Mouse (Mus musculus): ENCODE measurements around the gene Dnajc24.

Dnajc24 gene

DNA sequence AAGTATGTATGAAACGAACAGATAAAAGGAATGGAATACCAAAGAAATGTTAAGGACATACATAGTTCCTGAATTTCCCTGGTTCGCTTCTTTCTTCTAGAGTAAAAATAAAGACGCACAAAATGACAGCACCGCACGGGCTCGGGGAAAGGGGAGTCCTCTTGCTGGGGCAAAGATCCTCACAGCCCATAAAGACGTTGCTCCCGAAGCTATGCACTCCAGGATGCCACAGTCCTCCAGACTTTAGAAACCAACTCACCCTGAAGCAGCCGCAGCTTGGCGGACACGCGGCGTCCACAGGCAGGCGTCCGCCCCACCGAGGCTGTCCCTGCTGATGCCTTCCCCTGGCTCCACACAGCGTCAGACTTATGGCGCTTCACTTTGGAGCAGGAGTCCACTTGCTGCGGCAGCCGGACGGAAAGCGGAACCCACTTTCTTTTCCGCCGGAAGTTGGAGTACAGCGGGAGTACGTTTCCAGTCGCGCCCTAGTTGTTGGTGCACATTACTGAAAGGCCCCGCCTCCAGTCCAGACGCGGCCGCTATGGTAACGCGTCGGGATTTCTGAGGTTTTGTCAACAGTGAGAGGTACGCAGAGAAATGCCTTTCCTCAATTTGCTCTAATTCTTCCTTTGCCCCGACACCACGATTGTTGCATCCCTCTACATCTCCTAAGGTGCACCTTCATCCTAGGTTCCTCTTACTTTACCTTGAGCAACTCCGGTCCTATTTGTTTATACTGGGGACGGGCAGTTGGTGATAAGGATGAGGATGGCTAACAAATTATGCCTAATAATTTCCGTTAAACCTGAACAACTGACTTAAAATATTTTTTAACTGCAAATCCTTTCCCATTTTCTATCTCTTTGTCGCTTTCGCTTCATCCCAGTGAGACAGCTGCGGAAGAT lies at the start of gene Dnajc24:
Dnajc24 (minus strand) TSS at position 715 of the 905 bp plus-strand sequence.
- DNase-seq = peak; percentile 88 to 91

DNA sequence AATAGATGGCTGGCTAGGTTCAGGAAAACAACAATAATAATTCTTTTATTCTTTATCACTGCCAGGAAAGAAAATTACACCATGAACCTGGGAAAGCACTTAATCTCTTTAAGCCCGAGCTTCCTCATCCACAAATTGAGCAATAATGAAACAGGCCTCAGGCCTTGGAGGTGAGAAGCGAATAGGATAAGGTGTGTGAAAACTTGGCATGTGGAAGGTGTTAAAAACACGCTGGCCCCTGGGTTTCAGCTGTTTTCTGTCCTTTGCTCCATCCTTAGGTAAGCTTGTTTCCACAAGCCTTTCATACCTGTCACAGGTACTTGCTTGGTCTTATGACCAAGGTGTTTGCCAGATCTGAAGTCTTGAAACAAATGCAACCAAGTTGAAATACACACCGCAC lies 43.3 kb upstream of the Dnajc24 start:
- no peak for DNase-seq

DNA sequence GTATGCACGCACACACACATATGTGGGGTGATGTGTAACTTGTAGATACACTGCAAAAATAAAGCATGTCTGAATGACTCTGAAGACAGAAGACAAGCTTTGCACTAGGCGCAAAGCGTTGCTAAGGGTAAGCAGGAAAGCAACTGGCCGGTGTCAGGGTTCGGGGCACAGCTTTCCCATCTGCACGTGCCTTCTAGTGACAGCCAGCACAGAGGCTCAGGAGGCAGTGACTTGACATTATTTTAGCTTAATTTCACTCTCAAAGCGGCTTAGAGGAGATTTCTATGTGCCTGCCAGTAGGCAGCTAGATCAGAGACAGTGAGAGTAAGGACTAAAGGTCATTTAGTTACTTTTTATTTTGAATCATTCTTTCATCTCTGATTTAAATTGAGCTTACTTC lies 39.1 kb upstream of the Dnajc24 start:
- DNase-seq = no peak

DNA sequence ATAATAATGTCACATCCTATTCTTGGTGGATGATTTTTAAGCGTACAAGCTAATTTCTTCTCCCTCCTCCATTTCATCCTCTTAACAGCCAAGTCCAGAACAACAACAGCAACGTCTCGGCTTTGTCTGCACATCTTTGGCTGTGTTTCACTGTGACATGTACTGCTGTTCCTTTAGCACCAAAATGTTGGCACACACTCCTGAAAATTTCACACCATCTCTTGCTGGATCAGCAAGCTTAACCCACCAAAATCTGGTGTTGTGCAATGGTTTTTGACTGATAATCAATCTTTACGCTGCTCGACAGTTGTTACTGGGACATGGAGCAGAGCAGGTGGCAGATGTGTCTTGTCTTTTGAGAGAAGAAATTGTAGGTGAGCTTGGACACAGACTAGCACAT lies 38.6 kb upstream of the Dnajc24 start:
- no peak for DNase-seq

DNA sequence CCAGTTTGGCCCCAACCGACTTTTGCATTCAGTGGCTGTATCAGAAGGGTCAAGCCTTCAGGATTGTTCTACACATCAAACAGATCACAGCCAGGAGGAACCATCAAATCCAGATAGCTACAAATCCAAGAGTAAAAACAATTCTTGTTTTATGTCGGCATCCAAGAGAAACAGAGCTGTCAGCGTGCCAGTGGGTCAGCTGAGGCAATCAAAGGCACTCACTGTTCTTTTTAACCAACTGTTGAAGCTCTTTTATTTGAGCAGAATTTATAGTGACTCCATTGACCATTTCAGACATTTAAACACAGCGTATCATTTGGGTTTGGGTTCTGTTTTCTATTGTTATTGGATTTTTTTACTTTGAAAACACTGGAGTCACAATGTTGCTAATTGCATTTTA lies 34.9 kb upstream of the Dnajc24 start:
- peak in 1 of 2 experiments; percentile 2 for DNase-seq

DNA sequence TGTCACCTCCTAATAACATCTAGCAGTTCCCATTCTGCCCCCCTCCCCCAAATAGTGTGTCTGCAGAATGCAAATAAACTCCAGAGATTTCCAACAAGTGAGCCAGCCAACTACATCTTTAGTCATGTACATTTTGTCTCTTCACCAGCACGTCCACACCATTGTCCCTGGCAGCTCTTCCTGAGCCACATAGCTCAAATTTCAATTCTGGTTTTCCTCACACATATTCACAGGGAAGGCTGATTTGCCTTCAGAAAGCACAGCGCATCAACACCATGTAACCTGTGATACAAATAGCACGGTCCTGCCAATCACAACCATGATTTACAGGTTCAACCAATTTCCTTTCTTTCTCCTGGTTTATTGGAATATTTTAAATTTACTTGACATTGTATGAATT lies 21.5 kb upstream of the Dnajc24 start:
- DNase-seq = no peak

DNA sequence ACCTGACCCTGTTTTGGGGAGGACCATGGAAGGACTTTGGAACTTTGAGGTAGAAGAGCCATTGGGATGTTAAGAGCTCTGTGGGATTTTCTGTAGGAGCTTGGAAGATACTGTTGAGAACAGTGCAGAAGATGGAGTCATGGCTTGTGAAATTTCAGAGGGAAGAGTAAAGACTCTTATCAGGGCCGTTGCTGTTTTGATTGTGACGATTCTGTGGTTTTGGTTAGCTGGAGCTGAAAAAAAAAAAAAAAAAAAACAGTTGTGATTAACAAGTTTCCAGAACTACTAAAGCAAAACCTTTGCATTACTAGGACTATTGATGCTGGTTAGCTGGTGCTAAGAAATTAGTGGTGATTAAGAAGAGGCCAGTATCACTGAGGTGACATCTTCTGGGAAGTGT lies 5.1 kb upstream of the Dnajc24 start:
- DNase-seq = no peak

DNA sequence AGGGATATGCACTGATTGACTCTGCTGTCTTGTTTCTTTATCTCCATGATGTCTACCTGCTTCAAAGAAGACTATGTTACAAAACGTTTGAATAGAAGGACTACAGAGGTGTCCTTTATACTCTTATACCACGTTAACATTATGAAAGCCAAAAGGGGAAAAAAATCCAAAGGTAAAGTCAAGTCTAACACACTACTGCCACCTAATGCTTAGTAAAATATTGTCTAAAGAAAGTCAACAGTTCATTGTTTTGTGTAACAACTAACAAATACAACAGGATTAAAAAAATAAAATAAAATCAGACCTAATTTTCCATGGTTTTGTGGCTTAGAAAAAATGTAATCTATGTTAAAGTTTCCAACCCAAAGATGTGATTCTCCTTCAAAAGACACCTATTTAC lies 15.3 kb downstream of the Dnajc24 start:
- DNase-seq = no peak

DNA sequence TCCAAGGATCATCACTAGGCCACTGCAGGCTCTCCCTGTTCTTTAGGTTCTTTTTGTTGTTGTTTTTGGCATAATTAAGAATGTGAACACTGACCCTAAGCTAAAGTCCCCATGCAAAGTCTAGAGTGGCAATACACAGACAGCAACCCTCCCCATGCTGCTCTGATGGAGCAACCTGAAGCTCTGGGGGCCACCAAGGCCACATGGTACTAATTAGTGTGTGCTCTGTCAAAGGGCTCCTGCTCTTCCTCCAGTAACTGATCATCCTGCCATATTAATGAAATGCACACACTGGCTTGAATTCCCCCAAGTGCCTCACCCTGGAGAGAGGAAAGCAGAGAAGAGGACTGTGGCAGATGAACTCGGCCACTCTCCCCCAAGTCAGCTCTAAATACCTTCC lies 16.2 kb downstream of the Dnajc24 start:
- no peak for DNase-seq

DNA sequence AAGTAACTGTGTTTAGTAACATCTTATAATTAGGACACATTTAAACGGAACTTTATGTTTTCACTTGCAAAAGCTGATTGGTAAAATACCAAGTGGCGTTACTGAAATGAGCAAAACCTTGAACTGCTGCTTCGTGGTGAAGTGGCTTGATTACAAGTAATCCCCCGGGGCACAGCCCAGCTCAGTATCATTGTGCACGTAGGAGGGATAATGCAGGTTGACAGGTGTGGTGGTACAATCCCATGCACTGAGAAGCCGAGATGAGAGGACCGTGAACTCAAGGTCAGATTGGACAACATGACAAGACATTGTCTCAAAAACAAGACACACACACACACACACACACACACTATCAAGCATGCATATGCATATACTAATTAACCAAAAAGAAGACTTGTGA lies 18.1 kb downstream of the Dnajc24 start:
- DNase-seq = no peak

DNA sequence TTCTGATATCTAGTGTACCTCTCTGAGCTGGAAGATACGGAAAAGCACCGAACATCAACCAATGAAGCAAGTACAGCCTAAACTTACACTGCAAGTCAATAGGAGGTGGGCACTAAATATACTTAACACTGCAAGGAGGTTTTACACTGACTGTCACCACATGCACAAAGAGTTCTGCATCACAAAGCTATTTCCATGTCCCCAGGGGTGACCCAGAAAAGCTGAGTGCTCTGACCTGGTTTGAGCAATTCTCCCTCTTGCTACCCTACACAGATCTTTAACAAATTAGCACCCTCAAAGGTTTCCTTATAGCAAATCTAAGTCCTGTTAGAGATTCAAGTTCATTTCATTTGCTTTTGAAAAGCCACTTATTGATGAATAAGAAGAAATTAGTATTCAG lies 25.3 kb downstream of the Dnajc24 start:
- DNase-seq = no peak

DNA sequence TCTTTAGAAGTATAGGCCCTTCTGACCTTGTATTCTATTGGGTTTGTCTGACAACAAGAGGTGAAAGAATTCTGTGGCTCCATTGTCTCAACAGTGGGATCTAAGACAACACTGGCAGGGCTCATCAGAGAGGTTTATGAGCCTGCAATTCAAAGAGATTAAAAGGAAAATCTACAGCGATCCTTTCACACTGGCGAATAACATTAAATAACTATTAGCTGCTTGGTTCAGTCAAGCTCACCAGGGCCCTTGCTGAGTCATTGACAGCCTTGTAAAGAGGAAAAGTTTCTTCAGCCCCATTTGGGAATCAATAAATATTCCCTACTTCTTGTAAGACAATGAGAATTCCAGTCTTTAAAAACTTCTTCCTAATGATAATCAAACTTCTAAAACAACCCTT lies 29.4 kb downstream of the Dnajc24 start:
- no peak for DNase-seq

DNA sequence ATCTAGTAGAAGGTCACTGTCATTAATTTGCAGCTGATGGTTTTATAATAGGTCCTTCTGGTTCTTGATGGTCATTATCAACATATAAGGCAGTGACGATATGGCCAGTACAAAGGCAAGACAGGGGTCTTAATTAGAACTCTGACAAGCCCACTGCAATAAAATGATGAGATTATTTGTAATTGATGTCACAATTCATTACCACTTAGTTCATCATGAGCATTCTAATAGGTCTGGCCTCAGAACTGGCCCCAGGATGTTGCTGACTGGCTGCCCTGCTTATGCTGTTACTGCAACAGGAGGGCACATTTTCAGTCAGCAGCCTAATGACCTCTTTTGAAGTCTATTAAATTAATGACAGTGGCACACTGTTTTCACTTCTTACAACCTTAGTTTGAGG lies 39.9 kb downstream of the Dnajc24 start:
- DNase-seq = no peak

DNA sequence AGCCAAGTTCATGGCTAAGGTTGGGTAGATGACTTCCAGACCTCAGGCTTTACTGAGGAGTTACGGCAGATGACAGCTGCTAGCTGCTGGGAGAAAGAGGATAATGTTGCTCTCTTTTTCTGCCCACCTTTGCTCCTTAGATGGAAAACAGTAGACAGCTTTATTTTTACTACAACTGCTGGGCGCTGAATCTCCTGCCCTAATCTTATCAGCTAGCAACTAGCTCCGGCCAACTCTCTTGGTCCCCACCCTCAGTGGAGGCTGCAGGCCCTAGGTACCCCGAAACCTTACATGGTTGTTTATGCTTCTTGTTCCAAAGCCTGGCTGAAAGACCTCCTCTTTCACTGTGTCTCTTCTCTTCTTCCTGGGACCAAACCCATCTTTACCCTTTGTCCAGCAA lies 49.5 kb downstream of the Dnajc24 start:
- no peak for DNase-seq

DNA sequence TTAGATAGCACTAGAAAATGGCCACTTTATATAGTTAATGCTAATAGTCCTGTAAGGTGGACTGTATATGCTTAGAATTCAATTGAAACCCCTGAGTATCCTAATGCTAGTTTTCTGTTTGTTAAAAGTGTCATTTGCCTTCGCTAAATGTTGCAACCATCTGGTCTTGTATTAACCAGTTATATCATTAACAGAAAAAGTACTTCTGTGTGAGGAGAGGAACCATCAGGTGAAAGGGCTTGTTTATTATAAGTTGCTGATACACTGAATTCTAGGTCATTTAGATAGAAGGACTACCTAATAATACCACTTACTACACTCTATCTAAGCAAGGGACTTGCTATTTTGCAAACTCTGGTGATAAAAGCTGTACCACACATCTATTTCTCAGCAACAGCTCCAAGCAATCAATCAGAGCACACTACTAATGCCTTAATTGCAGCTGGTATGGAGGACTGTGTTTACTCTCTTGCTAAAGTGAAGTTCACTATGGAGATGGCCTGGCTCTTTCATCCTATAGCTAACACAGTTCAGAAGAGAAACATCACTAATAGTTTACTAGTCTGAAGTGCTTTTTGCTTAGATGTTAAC lies 51.9 kb downstream of the Dnajc24 start:
- DNase-seq = peak in 1 of 2 experiments; percentile 7

DNA sequence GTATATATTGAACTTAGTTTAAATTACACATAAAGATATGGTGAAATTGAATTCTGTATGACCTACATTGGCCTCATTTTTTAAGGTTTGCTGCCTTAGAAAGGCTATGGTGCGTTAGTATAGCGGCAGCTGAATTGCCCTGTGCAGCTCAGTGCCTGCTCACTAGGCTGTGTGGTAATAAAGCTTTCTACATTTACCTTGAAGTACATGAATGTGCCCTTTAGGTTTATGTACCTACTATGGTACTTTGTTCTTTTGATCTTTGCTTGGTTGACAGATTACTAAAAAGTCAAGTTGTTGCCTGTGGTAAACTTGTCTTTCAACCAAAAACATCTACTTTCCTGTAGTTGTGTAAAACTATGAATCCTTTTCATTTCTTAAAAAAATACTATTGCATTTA lies 53.2 kb downstream of the Dnajc24 start:
- DNase-seq = no peak

DNA sequence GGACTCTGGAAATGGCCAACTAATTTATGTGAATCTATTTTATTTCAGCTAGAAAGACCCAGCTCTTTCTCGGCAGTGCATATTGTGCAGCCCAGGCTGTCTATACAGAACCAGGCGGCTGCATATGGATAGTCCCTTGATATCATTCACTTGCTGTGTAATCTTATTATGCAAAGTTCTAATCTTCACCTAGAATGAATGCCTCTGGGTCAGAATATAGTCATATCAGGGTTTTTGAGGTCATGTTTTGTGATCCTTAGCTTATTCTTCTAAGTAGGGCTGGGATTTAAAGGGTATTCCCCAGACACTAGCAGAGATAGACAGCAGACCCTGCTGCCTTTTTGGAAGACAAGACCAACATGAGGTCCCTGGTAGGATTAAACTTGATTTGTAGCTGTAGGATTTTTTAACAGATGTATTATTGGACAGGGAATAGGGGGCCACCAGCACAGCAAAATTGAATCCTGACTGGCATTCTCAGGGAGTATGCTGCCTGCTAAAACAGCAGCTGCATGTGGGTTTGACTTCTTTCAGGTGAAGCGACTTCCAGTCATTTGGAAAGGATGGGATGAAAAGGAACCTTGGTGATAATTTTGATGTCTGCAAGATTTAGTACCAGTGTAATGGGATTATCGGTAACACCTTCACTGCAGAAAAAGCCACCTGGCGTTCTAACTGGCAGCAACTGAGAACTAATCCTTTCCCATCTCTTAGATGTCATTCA lies 85.6 kb downstream of the Dnajc24 start:
- no peak for DNase-seq

All from kidney, postnatal 36 days (tissue).